Mouse (Mus musculus) natural killer cell, adult 2 months (primary cell): Measurements from ENCODE around the gene Ttll11.

Experiments used
- DNase-seq, 2 experiments: peaks; one replicate each; pipeline ENCODE4 v3.0.0; 2022; ENCODE audit warnings: low spot score in 2 of 2

Gene Ttll11

DNA sequence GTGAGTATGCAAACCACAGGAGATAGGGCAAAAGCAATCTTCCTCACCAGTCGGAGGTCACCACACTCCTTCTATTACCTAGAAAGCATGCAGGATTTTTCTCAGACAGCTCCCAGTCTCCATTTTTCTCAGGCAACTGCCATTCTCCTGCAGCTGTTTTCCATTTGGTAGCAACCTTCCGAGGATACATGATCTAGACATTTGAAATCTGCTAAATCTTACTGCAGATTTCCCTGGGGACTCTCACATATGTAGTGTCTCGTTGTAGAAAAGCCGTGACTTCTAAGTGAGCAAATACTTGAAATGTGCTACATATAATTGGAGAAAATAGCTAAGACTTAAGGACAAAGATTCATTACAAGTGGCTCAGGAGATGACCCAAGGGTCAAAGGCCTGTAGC lies 151.8 kb downstream of the Ttll11 start:
- no peak for DNase-seq

DNA sequence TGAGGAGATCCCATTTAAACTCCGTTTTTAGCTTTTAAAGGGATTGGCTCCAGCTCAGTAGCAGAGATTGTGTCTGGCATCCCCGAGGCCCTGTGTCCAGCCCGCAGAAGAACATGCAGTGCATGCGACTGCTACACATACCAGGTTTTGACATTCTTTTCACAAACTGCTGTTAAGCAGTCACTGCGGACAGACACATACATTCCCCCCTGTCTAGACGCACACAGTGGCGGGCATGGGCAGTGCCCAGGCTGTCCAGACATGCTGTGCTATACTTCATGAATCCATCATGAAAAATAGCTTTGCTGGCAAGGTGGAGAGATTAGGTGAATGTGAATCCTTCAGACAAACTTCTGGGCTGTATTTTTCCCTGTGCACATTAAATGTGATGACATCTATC lies 154.6 kb downstream of the Ttll11 start:
- no peak for DNase-seq

DNA sequence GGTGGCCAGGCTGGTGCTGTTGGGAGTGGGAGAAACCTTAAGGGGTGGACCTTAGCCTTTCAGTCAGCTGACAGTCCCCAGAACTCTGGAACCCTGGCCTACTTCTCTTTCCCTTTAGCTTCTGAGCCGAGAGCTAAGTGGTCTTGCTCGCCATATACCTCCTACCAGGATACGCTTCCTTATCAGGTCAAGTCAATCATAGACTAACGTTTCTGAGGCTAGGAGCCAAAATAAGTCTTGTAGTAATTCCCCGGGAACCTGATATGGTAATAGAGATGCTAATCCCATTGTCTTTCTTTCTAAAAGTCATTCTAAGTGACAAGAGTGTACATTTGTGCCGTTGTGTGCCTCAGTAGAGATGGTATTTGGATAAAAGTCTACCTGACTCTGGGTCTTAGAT lies 156.1 kb downstream of the Ttll11 start:
- DNase-seq, result no peak

DNA sequence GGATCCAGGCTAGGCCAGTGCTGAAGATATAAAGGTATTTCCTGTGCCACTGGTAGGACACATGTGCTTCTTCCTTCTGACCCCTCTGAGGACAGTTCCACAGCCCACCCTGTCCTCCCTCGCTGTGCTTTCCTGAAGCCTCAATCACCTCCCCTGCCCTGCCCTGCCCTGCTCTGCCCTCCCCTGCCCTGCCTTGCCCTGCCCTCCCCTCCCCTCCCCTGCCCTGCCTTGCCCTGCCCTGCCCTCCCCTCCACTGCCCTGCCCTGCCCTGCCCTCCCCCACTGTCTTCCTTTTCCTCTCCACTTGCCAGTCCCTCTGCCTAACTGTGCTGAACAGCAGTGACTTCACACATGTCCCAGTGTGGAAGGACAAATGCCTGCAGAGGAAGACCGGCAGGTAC lies 160.8 kb downstream of the Ttll11 start:
- DNase-seq, result no peak

DNA sequence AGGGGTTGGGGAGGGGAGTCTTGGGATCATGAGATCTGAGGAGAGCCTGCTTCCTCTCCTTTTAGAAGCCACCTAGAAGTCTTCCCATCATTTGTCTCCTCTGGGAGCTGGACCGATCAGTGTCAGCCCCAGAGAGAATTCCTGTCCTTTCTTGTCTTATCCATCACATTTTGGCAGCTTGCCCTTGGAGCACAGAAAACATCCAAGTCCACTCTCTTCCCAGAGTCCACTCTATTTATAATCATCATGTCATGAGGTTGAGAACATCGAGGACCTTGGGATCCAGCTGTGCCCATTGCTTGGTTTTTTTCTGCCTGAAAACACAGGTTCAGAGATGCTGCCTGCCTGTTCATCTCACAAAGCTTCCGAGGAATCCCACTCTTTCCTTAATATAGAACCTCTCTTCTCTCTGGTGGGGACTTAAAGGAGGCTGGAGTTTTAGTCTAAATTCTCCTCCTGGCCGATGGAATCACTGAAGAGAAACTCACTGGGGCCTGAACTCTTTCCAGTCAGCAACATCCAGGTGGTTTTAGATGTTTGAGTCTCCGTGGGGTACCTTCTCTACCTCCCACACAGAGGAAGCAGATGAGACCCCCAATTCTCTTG lies 163.6 kb downstream of the Ttll11 start:
- no peak for DNase-seq

DNA sequence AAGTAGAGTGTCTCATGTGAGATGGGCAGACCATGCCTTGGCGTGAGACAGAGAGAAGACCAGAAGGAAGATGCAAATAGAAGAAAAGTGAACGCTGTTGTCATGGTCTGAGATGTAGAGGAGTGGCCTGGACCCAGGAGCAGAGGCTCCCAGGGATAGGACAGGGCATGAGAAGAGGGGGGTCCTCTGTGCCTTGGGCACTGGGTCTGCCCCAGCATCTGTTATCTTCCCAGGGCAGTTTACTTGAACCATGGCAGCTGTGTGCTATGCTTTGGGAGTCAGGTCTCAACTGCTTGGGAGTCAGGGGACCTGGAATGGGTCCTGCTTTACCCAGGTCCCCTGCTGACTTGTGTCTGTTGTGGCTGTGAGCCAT lies 167.2 kb downstream of the Ttll11 start:
- no peak for DNase-seq

DNA sequence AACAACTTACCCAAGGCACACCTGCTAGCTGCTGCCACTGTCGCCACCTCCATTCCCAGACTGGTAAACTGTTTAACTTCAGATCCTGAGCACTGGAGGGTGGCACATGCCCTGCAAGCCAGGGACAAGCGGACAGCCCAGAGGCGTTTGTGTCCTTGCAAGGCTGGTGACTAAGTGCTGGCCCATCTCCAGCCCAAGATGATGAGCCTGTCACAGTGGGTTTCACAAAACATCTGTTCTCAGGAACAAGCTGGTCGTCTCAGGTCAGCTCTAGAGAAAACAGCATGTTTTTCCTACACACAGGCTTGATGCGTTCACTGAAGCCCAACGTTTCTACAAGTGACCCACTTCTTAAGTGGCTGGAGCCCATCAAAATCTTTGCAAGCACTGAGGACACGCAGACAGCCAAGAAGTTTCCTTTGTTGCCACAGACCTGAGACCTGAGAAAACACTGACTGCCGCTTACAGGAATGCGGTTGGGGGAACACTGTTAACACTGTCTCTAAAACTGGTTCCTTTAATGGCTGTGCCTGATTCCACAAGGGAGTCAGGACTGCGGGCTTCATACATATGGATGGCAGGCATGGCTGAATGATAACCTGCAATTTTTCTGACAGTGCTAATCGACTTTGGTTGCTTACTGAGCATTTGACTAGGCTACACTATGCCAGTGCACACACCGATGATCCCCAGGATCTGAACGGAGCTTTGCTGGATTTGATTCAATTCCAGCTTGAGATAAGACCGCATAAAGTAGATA lies 167.7 kb downstream of the Ttll11 start:
- no peak for DNase-seq

DNA sequence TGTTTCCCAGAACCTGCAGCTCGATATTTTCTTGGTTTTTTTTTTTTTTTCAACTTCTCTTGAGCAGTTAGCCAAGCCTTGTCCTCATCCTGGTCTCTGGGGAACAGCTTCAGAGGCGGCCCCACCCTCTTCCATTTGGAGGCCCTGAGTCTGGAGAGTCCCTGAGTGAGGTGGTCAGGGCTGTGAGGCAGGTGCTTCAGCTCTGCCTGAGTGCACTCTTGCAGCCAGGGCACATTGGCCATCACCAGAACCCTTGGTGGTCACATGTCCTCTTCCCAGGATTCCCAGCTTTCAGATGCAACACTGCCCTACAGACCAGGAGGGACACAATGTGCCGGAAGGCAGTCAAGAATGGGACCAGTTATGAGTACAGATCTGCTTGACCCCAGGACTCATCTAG lies 169.7 kb downstream of the Ttll11 start:
- no peak for DNase-seq

DNA sequence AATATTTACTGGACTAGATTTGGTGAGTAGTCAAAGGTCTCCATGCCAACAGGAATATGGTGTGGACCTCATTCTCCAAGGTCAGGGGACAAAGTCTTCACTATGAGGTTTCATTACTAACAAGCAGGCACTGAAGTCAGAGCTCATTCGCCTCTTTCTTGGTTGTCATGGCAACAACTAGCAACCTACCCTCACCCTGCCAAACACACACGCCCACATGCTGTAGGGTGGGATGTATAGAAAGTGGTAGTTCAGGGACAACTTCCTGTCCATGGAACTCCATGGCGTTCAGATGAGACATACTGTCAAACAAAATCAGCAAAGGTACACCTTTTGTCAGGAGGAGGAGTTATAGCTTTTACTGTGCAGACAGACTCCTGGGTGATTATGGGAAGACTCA lies 170.6 kb downstream of the Ttll11 start:
- no peak for DNase-seq

DNA sequence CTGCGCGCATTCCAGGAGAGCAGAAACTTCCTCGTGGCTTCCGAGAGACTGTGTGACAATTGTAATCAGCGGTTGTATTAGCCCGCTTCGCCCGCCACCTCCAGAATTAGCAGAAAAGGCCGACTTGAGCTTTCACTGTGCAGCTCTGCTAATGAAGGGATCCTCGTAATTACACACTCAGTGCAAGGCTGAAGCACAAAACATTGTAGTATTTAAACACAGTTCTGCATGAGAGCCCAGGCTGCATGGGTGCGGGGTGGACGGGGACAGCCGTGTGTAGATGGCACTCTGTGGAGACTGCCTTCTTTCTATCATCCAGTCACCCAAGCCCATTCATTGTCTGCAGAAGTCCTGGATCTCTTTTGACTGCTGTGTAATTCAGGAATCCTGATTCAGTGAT lies 173.8 kb downstream of the Ttll11 start:
- no peak for DNase-seq

DNA sequence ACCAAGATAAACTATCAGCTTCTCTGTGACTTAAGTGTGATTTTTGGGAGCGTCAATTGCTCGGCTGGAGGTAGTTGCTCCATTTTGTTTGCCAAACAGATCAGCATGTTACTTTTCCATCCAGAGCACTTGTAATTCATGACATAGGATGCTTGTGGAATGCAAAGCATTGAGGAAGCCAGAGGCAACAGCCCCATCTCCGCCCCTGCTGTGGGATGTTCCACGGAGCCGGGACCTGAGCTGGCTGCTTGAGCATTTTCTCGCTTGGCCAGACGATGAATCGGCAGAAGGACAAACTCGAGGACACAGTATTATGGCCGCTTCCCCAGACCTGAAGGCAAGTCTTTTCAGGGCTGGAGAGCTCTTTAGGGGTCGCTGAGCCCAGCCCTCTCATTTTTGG lies 176.6 kb downstream of the Ttll11 start:
- DNase-seq, result no peak

DNA sequence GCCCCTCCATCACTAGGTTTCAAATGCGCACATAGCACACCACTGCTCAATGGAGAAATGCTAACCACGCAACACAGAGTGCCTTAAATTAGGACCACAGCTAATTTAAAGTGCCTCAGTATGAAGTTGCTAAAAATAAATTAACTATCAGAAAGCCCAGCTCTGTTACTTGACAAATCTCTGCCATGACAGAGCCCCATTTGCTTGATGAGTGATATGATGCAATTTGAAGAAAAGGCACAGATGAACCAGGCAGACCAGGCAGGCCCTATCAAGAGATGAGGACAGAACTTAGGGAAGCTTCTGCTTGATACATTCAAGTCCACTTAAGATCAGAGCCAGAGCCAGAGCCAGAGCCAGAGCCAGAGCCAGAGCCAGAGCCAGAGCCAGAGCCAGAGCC lies 178.0 kb downstream of the Ttll11 start:
- DNase-seq, result no peak

DNA sequence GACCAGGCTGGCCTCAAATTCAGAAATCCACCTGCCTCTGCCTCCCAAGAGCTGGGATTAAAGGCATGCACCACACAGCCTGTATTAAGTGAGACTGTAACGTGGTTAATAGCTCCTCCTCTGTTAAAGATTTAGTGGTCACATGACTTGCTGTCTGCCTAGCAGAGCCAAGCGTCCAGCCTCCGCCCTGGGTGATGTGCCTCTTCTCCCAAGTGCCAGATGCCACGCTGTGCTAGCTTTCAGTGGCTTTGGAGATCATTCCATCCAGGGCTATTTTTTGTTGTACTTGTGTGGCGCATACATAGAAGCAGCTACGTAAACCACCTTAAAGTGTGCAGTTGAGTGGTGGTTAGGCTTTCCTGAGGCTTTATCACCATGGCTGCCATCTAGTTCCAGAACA lies 180.6 kb downstream of the Ttll11 start:
- DNase-seq, result no peak

DNA sequence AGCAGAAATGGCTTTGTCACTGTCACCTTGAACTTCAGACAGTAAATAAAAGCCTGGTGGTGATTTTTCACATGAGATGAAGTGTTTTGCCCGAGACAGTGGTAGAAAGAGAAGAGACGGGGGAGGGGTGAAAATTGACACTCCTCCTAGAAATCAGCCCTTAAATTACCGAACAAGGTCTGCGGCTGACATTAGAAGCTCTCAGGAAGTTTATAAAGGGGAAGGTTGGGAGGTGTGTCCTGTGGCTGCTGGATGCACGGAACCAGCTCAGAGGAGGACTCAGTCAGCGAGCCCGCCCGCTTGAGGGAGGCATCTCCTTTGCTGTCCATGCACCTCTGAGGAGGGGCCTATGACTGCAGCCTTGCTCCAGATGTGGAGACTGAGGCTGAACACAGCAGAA lies 181.7 kb downstream of the Ttll11 start:
- no peak for DNase-seq

DNA sequence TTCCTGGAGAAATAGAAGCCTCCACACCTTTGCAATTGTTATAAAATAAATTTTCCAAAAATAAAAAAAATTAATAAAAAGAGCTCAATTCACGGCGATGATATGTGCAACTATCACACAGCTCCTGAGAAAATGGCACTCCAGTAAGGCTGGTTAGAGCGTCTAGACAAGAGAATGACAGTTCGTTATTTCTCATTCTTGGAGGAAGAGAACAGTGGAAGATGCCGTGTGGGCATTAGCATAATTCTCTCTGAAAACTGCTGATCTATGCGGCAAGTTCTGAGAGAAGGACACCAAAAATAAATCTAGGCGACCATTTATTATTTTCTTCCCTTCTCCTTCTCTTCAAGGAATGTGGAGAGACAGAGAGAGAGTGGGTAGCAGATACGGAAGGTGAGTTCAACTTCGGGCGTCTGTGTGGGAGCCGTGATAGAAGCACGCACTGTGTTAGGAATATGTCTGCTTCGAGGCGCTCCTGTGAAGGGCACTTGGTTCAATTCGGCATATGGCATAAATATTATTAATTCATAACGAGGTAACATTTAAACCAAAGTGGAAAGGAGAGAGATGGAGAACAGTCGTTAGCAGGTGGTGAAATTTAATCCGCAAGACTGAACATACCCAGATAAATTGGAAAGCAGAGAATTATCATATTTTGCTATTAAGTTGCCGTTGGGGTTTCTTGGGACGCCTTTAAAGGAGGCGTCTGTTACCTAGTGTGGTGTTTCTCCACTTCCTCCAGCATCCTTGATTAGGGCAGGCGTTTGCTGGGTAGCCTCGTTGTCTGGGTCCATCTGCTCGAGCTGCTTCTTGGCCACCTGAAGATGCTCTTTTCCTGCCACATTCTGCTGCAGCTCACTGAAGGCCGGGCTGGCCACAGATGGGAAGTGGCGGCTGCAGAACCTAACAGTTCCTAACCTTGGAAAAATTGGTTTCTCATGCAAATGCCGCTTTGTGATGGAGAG lies 190.1 kb downstream of the Ttll11 start:
- no peak for DNase-seq

DNA sequence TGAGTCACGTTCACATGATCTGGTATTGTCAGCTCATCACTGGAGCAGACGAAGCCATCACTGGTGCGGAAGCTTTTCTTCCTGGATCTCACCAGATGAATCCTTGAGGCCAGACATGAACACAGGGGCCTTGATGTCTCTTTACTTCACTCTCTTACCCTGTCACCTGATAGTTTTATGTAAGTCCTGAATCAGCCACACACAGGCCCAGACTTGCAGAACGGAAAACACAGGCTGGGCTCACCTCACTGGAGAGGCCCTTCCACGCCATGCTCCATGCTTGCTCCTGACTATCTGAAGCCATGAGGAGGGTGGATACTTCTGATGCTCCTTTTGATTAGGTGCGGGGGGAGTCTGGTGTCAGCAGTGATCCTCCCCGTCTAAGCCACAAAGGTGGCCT lies 193.8 kb downstream of the Ttll11 start:
- no peak for DNase-seq

DNA sequence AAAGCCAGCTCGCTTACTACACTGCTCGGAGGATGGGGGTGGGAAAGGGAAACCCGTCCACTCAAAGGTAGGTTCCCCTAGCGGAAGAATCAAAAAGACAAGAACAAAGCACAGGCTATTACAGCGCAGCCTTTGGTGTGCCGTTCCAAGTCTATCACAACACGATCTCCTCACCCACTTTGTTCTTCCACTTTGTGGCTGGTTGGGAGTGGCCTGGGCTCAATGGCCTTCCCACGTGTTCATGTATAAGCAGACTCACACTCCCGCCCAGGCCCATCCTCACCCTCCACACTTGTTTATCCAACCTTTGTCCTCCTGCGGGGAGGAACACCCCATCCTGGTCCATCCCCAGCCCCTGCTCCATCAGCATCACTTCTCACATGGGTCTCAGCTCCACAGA lies 196.3 kb downstream of the Ttll11 start:
- DNase-seq, result peak in 1 of 2 experiments; percentile 34

DNA sequence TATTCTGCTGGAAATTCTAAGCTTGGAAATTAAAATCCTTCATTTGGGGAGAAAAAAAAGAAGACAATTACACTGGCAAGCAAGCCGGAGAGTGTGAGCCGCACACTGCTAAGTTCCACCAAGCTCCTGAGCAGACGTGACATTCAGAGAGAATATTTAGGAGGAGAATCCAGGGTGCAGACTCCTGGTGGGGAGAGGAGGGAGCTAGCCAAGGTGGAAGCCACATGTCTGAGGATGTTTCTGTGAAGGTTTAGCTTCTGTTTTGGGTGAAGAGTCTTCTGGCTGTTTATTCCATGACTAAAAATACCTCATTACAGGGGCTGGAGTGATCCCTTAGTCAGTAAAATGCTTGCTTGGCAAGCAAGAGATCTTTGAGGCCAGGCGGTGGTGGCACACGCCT lies 200.4 kb downstream of the Ttll11 start:
- no peak for DNase-seq

DNA sequence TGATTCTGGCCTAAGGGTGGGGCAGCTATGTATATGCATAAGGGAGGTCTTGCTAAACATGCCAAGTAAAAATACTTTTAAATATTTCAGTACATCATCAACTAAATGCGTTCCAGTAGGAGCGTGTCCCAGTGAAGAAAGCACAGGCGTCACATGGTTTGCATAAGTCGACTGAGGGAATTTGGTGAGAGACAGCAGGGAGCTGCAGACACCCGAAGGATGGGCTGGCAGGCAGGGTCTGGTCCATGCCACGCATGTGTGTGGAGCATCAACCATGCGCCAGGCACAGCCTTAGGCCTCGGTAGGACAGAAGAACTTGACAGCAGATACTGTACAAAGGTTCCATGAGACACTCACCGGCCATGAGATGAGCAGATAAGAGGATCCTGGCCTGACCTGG lies 202.8 kb downstream of the Ttll11 start:
- DNase-seq, result no peak

DNA sequence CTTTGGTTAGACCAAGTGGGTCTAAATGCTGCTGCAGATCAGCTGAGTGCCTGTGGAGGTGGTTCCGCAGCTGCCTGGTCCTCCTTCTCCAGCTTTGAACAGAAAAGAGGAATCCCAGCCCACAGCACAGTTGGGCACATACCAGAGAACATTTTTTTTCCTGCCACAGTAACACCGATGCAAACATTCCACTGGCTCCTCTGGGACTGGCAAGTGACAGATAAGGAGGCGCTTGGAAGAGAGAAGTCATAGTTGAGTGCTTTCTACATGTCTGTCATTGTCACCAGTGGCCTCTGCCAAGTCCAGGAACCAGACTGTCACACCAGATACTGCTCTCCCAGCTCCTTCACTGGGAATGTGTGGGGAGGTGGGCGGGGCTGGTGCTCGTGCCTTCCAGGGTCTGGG lies 204.1 kb downstream of the Ttll11 start:
- no peak for DNase-seq

DNA sequence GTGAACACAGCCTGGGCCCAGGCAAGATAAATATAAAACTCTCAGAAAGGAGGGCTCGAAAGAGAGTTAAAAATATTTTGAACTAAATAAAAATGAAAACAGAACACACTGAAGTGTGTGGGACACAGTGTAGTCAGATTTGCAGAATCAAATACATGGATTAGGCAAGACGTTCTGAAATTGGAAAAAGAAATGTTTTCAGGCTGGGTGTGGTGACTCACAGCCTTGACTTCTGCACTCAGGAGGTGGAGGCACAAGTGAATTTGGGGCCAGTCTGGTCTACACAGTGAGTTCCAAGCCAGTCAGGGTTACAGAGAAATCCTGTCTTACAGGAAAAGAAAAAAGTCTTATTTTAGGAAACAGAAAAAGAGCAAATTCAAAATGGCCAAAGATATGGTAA lies 209.2 kb downstream of the Ttll11 start:
- DNase-seq, result no peak

DNA sequence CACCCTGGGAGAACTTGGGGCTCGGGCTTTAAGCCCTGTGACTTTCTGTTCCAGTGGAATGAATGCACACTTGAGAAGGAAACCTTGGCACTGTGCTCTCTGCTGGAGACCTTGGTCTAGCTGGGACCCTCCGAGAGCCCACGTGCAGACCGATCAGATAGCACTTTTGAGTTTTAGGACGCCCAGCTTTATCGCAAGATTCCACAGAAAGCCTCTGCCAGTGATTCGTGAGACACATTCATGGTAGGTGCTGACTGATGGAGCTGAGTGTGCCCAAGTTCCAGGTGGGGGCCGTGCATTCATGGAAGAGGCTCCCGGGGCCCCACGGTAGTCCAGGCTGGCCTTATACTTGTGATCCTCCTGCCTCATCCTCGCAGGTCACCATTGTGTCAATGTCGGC lies 210.3 kb downstream of the Ttll11 start:
- DNase-seq, result no peak
